Mouse (Mus musculus): ENCODE results near the gene Tgm5.
"Not testable (repeated sequence)": the region's sequence is repeated elsewhere in the genome, so short reads cannot be mapped to it uniquely, and the experiment has no call there.

Tgm5 gene

DNA sequence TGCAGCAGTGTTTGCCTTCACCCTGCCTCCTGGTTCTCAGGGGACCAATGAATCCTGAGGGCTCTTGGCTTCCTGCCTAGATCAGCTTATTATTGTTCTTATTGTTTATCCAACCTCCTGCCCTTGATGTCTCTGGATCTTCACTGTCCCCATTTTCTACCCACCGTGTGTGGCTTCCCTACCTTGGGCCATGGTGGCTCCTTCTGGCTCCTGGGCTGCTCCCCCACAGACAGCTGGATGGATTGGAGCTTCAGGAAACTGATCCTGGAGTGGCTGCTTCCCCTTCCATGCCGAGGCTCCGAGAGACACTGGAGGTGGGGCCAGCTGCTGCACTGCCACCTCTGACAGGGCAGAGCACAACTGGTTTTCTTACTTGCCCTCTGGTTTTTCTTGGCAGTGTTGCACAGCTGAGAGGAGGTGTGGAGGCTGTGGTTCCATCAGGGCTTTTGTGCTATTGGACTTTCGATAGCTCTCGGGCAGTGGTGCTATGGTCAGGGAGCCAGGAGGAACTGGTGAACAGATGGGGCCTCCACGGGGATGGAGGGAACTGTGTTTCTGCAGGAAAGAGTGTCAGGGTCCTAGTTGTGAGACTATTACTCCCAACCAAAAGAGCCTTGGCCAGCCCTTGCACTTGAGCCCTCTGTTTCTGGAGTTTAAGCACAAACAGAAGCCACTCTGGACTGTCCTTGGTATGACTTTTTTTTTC is at the start of gene Tgm5:
Gene Tgm5, minus strand, starts transcription at position 362 of the 706 bp plus-strand sequence.
- DNase-seq (ENCODE audit: low read depth), result no peak

DNA sequence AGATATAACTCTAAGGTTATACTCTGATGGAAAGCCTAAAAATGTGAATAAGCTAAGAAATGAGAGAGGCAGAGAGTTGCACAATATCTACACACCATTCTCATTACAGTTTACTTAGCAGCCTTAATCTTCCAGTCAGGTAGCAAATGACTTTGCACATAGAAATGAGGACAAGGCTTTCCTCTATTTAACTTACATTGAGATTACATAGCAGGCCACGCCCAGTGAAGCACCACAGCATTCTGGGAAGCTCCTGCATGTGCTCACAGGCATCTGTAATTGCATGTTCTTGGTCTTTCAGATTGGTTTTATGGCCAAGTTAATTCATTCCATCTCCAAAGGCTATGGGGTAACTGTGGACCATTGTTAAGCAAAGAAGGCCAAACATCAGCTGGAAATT is 47.2 kb upstream of the Tgm5 start:
- no peak for DNase-seq (ENCODE audit: low read depth)

DNA sequence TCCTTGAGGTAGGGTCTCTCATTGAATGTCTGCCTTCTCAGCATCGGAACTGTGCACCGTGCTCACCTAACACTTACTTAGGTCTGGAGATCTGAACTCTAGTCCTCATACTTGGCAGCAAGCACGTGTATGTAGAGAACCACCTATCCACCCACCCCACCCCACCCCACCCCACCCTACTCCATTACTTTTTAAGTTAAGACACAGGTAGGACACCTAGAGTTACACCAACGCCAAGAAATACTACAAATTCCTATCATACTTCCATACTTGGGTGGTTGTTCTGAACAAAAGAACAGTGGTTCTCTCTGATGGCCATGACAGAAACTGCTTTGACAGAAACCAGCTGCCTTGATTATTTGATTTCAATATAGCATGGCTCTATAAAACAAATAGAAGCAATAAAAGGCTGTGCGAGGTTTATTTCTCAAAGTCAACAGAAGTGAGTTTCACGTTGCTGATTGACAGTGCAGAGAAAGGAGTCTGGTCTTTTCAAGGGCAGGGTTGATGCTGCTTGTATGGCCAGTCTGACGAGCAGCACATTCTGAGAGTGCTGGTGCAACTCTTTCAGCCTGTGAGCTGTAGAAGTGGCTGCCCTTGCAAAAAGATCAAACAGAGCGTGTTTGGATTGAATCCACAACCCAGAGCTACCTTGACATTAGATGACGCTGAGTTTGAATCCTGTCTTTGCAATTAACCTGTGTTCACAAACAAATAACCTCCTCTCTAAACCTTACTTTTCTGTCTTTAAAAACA is 43.4 kb upstream of the Tgm5 start:
- DNase-seq (ENCODE audit: low read depth), result no peak

DNA sequence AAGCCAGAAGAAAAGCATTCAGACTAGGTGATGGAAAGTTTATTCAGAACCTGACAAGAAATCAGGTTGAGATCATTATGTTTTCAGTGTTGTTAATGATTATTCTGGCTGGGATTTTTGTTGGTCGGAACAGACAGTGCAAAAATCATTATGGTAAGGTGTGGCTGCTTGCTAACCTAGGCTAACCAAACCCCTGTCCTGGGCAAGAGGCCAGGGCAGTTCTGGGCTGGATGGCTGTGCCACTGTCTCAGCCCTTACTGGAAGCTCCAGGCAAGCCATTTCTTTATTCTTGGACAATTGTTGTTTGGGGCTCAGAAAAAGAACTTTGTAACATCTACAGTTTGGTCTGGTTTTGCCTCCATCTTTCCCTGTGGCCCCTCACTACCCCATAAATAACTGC is 41.9 kb upstream of the Tgm5 start:
- DNase-seq (ENCODE audit: low read depth), result no peak

DNA sequence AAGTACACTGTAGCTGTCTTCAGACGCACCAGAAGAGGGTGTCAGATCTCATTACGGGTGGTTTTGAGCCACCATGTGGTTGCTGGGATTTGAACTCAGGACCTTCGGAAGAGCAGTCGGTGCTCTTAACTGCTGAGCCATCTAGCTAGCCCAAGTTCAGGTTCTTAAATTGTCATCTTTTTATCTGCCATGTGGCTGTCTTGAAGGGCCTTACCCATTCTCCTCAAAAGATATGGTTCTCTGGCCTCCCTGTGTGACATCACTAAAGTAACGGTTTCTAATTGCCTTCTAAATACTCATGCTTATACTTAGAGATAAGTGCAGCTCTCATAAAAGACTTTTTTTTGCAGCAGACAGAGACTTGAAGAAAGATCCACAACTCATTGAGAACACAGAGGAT is 40.7 kb upstream of the Tgm5 start:
- not testable (repeated sequence) for DNase-seq (ENCODE audit: low read depth)

DNA sequence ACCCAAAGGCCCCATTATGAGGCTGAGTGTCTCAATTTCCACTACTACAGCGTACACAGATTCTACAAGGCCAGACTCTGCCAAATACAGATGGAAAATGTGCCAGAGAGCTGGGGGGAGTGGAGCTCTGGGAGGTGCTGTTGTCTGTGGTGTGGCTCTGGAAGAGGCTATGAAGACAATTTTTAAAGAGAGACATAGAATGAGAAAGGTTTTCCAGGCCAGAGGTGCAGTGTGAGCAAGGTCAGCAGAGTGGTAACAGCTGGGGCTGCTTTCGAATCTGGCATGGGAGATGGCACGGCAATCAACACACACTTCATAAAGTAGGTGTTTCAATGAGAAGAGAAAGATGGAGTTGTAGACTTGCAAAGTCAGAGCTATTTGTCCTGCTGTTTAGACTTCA is 33.6 kb upstream of the Tgm5 start:
- no peak for DNase-seq (ENCODE audit: low read depth)

DNA sequence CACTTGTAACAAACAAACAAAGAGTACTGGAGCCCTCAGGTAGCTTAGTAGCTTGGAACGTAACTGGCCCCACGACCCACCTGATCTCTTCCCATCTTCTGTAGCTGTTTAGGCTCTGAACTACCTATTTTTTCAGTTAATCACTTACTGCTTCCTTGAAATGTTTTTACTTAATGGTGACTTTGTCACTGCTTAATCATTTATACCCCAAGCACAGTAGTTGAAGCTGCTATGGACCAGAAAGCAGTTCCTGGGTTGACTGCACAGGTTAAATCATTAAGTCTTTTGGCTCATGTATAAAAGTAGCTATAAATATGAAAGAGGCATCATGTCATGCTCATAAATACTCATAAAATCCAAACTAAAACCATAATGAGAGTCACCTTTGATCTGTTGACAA is 29.8 kb upstream of the Tgm5 start:
- no peak for DNase-seq (ENCODE audit: low read depth)

DNA sequence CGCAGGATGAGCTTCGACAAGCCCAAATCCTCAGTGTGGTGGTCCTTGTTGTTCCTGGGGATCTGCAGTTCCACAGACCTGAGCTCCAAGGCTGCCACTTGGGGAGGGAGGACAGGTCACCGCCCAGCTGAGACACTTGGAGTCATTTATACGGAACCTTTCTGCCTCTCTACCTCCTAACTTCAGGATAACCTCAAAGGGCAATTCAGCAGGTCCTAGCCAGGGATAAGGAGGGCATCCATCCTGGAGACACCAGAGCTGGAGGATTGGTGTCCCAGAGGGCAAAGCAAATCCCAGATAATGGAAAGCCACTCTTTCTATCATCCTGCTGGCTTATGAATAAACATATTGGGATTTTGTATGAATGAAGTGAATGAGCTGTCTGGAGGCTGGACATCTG is 24.1 kb upstream of the Tgm5 start, which contains the start of gene Tgm7:
Gene Tgm7, minus strand, starts transcription at position 101 of the 400 bp plus-strand sequence.
- no peak for DNase-seq (ENCODE audit: low read depth)

DNA sequence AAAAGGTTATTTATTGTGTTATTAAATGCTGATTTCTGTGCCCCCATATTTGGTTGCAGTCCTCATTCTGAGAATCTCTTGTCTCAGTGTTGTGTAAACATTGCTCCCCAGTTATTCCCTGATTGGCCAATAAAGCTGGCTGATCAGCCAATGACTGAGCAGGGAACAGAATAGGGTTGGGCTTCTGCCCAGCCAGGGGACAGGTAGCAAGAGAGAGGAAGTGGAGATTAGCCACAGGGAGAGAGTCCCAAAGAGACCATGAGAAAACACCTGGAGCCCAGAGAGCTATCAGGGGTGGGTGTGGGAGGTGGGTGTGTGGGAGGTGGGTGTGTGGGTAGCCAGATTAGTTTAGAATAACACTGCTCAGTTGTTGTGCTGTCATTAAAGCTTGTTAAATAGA is 20.3 kb upstream of the Tgm5 start:
- DNase-seq (ENCODE audit: low read depth), result no peak

DNA sequence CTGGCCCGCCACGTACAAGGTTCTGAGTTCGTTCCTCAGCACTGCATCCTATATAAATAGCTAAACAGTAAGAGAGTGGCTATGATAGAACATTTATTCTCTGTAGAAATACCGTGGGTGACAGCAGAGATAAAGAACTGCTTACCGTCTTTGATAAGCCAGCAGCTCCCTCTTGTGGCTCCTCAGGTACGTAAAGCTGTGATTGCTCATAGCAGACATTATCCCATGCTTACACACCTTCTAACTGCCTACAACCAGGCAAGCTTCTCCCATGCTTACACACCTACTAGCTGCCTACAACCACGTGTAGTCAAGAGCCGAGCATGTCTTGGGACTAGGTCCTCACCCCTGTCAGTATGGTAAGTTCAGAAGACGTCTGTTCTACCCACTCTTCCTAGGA is 16.4 kb upstream of the Tgm5 start:
- DNase-seq (ENCODE audit: low read depth), result peak; percentile 65

DNA sequence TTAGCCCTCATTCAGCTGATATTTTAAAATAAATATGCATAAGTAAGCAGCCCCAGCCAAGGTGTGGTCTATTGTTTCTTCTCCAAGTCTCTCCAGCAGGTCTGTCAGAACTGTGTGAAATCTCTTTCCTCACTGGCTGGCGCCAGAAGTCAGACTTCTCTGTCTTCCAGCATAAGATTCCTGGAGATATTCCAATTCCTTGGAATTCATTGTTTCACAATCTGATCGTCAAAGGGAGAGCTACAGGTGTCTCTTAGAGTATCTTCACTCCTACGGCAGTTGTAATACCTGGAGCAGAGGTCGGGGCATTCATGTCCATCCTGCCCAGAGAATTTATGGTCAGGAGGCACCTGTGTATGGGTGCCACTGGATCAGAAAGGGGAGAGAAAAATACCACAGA is 4.1 kb upstream of the Tgm5 start:
- DNase-seq (ENCODE audit: low read depth), result no peak

DNA sequence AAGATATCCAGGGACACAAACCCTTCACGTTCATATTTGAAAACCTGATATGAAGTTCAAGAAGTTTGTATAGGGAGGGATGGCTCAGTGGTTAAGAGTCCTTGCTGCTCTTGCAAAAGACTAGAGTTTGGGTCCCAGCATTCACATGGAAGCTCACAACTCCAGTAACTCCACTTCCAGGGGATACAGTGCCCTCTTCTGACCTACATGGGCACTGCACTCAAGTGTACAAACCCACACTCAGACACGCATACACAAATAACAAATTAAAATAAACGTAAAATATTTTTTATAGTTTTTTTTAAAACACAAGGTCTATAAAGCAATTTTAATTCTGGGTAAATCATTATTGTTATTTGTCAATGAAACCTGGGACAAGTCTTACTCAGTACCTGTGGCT is 2.9 kb upstream of the Tgm5 start:
- no peak for DNase-seq (ENCODE audit: low read depth)

DNA sequence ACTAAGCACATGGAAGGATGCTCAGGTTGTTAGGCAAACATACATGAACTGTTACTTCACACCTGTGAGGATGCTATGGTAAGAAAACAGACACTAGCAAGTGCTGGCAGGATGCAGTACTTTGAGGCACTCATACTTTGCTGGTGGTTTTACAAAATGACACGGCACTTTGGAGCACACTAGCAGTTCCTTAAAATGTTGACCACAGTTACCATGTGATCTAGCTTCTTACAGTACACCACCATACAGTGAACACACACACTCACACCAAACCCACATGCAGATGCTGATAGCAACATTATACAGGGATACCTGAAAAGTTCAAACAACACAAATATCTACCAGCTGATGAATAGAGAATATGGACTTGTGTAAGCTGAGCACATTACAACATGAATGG is 3.0 kb downstream of the Tgm5 start:
- no peak for DNase-seq (ENCODE audit: low read depth)

DNA sequence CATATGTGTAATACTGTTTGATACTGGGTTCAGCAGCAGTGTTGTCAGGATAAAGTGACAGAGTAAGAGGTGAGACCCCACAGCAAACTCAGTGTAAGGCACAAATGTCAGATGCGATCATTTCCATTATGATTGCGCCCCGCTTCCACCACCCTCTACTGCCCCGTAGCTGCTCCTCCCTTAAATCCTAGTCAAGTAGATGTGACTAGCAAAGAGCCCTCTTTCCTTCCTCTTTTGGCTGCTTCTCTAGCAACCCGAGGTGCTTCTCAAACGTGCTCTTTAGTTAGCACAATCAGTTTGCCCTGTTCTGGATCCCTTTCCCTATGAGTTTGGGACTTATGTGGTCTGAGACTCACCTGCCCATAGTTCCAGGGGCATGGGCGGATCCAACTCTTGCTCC is 10.9 kb downstream of the Tgm5 start:
- no peak for DNase-seq (ENCODE audit: low read depth)

DNA sequence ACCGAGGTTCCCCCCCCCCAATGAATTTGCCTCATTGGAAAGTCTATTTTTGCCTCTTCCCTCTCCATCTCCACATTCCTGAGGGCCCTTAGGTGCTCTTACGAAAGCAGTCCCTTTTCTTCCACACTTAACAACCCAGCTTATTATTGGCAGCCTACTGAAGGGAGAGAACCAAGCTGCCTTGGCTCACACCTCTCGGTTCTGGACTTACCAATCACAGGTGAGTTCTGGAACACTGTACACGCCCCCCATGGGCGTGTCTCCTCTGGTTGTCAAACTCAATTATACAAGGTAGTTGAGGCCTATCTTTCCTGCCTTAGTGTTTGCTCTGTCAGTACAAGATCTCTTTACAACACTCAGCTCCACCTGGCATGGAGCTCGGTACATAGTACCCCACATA is 13.8 kb downstream of the Tgm5 start:
- no peak for DNase-seq (ENCODE audit: low read depth)

DNA sequence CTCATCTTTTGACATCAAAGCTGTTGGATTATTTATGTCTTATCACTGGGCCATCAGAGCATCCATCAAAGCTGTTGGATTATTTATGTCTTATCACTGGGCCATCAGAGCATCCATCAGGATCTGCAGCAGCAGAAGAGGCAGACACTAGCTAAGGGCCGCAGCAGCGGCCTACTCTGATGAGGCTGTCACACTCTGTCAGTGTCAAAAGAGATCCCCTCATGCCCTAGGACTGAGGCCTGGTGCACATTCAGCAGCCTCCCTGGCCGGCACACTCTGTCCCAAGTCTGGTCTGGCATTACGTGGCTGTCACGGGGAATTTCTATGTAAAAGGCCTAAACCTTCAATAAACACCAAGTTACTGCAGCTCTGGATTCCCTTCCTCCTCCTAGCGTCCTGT is 16.1 kb downstream of the Tgm5 start:
- no peak for DNase-seq (ENCODE audit: low read depth)

DNA sequence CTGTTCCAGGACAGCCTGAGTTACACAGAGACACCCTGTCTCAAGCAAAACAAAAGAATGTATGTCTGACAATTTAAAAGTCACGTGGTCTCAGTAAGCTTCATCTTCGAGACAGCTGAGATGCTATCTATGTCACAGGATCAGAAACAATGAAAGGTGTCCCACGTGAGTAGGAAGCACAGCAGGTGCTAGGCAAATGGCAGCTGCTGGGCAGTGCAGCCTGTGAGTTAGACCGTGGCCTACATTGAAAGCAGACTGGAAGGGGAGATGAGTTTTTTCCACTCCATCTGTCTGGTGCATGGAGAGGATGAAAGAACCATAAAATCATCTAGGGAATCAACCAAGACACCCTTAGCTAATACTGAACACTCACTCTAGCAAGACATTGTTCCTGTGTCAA is 18.5 kb downstream of the Tgm5 start:
- DNase-seq (ENCODE audit: low read depth), result no peak

DNA sequence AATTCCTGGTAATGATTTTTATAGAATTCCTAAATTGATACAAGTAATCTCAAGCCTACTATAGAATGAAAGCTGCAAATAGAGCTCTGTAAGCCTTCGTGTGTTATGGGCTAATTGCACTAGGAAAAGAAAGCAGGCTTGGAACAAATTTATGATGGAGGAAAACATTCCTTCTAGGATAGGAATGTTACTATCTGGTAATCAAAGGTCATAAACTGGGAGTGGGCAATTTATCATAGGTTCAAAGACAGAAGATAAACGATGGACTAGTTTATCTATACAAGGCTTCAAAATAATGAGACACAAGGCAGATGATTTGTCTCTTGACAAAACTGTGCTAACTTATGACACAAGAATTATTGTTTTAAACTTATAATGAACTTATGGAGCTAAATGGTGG is 24.3 kb downstream of the Tgm5 start:
- DNase-seq (ENCODE audit: low read depth), result no peak

DNA sequence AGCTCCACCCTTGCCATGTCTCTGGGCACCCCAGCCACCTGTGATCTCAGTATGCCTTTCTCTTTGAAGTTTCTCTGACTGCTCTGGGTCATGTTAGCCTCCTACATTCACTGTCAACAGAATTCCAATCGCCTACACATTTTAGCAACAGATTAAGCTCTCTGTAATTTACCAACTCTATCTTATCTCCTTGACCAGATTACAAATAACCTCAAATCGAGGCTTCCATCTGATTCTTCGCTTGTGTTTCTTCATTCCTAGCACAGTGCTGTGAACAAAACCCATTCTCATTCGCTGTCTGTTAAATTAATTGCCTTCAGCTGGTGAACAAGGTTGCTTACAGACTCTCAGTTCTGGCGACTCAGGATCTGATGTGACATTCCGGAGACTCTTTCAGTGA is 27.6 kb downstream of the Tgm5 start:
- DNase-seq (ENCODE audit: low read depth), result no peak

DNA sequence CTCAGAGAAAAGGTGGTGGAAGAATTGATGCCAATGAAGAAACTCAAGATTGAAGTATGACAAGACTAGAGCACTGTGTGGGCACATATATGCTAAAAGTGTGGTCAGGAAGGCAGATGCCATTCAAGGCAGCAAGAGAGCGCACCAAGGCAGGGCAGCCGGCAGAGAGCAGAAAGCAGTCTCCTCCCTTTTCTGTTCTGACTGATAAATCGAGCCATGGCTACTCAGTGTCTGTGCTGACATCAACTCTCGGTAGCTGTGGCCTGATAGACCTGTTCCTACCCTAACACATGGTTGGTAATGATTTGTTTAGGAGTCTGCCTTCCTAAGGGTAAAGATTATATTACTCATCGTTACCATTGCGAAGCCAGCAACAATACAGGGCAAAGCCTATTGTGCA is 29.7 kb downstream of the Tgm5 start:
- no peak for DNase-seq (ENCODE audit: low read depth)

DNA sequence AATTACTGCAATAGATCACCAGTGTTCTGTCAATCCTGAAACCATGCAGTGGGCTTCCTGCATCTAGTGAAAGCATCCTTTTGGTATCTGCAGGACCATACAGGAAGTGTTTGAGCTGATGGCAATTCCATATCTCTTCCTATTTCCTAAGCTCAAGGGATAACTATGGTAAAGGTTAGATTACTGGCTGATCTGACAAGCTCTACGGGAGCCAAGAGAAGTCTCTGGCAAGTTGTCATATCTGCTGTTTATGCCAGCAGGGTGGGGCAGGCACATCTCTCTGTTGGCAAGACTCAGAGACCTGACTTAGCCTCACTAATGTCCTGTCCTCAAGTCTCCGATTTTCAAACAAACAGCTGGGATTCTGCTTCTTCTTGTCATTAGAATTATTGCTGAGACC is 31.6 kb downstream of the Tgm5 start:
- DNase-seq (ENCODE audit: low read depth), result no peak

DNA sequence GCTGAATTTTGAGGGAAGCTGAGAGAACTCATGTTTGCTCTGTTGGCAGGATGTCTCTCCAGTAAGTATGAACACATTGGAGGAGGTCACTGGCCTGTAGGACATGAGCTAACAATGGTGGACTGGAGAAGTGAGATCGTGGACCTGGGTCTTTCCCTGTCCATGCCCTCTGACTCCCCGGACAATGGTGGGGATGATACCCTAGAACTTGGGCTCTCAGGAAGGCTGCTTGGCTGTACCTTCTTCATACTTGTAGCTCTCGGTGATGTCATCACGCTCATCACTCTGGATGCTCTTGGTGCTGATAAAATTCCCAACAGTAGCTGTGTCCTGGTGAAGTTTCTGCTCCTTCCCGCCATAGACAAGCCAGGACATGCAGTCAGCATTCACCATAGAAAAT is 33.5 kb downstream of the Tgm5 start:
- DNase-seq (ENCODE audit: low read depth), result no peak

DNA sequence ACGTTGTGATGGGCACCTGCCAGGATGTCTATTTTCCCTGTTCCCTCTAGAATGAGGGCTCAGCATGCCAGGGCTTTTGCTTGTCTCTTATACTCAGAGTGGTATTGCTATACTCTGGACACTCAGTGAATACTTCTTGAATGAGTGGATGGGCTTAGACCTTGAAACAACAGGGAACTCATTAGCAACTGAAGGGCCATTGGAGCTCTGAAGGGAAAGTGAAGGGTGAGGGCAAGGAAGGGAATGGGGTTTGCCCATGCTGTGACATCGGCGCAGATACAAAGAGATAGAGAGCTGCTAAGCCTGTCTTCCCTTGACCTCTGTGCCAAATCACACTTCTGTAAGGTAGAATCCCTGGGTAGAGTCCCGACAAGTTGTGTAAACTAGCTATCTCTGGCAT is 40.0 kb downstream of the Tgm5 start:
- no peak for DNase-seq (ENCODE audit: low read depth)

DNA sequence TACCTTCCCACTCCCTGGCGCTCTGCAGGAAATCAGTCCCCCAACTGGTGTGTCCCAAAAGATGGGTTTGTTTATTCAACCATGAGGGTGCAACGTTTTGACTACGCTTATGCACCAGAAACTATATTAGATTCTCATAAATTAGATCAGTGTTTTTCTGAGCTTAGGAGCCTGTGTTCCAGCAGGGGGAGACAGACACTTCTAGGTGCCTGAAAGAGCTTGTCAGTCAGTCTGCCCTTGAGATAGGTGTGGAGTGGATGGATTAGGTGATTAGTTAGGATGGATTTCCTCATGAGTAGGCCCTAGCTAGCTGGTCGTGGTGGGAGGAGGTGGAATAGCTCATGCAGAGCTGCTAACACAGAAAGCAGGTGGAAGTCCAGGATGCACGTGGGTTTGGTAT is 44.5 kb downstream of the Tgm5 start:
- peak; percentile 16 for DNase-seq (ENCODE audit: low read depth)

Data from c-Kit-positive CD71-negative TER-119-negative erythroid progenitor cells, embryonic 14.5 days (primary cell).